Mouse (Mus musculus) c-Kit-positive CD71-positive TER-119-positive erythroid progenitor cells, embryonic 14.5 days (primary cell): ENCODE data around the gene Dcun1d5.
"Not testable (repeated sequence)": the region's sequence is repeated elsewhere in the genome, so short reads cannot be mapped to it uniquely, and the experiment has no call there.

Experiments
- DNase-seq: peaks from one replicate; pipeline ENCODE4 v3.0.0-alpha.2; 2013; ENCODE audit warnings: low spot score

Gene Dcun1d5

GRCm38 (mm10) chr9:7184172-7184896, at the start of gene Dcun1d5, which contains the start of gene Dync2h1:
Gene Dcun1d5, plus strand, starts transcription at chr9:7184520.
Gene Dync2h1, minus strand, starts transcription at chr9:7184446.
- peak; percentile 90 for DNase-seq

- DNase-seq = no peak
Observed at GRCm38 (mm10) chr9:7154391-7154790, 29.9 kb upstream of the Dcun1d5 start.

GRCm38 (mm10) chr9:7158605-7159004, 25.7 kb upstream of the Dcun1d5 start:
- DNase-seq = no peak

- DNase-seq = no peak
Observed at GRCm38 (mm10) chr9:7159718-7160117, 24.6 kb upstream of the Dcun1d5 start.

- DNase-seq = no peak
Observed at GRCm38 (mm10) chr9:7160688-7161087, 23.6 kb upstream of the Dcun1d5 start.

GRCm38 (mm10) chr9:7167339-7167998, 16.9 kb upstream of the Dcun1d5 start:
- DNase-seq = peak; percentile 30

- no peak for DNase-seq
Observed at GRCm38 (mm10) chr9:7173756-7174155, 10.6 kb upstream of the Dcun1d5 start.

GRCm38 (mm10) chr9:7176618-7177610, 7.4 kb upstream of the Dcun1d5 start:
- DNase-seq = peak; percentile 74

- DNase-seq = peak; percentile 27
Observed at GRCm38 (mm10) chr9:7184897-7185291, 574 bp downstream of the Dcun1d5 start.

- DNase-seq = not testable (repeated sequence)
Observed at GRCm38 (mm10) chr9:7190694-7191093, 6.4 kb downstream of the Dcun1d5 start.

GRCm38 (mm10) chr9:7216240-7216639, 31.9 kb downstream of the Dcun1d5 start:
- peak; percentile 14 for DNase-seq

GRCm38 (mm10) chr9:7221024-7221423, 36.7 kb downstream of the Dcun1d5 start:
- no peak for DNase-seq

- no peak for DNase-seq
Observed at GRCm38 (mm10) chr9:7221460-7221859, 37.1 kb downstream of the Dcun1d5 start.

- DNase-seq = no peak
Observed at GRCm38 (mm10) chr9:7238619-7239018, 54.3 kb downstream of the Dcun1d5 start.

GRCm38 (mm10) chr9:7239967-7240366, 55.6 kb downstream of the Dcun1d5 start:
- no peak for DNase-seq

GRCm38 (mm10) chr9:7252797-7253654, 68.7 kb downstream of the Dcun1d5 start:
- DNase-seq = no peak
